Mouse (Mus musculus) inflammation-experienced regulatory T-cells, adult 16 weeks (primary cell): ENCODE data around the gene Zmpste24. TPM values are rescaled to one million over a fixed set of nuclear protein-coding genes. Genes with fewer than 3 reads are reported as not detected.

ENCODE experiments used
- polyA plus RNA-seq: library from polyadenylated mRNA; unstranded; fragments of 100-300 nt; shearing (Covaris generic); gene quantifications from one replicate; pipeline ENCODE4 v1.2.1, GENCODE M21; 2017

Gene Zmpste24
- polyA plus RNA-seq = 67.9 TPM

DNA sequence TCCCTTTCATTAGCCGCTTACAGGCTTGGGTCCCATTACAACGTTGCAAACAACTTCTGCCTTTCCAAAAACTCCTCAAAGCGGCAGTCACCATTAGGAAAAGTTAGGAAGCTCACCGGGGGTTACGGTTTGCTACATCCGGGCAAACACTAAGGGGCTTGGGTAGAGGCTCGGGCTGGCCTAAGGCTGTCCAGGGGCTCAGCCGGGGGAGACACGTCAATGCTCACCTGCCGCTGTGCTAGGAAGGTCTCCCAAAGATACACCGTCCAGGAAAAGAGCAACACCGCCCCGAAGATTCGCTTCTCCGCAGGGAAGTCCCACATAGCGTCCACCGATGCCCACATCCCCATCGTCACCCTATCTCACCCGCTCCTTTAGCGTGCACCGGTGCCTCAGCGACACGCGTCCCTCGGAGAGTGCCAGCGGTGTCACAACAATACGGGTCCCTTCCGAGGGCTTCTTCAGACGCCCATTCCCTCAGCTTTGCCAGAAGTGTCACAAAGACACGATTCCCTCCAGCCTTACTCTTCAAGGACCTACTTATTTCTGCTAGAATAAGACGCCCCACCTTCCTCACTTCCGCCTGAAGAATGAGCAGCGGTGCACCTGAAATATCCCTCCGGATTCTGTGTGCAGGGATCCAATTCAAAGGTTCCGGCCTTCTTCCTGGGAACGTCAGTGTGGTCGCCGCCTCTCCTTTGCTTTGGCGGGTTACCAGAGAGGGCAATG is at the start of gene Zmpste24:
Gene Zmpste24, minus strand, starts transcription at position 592 of the 729 bp plus-strand sequence.

DNA sequence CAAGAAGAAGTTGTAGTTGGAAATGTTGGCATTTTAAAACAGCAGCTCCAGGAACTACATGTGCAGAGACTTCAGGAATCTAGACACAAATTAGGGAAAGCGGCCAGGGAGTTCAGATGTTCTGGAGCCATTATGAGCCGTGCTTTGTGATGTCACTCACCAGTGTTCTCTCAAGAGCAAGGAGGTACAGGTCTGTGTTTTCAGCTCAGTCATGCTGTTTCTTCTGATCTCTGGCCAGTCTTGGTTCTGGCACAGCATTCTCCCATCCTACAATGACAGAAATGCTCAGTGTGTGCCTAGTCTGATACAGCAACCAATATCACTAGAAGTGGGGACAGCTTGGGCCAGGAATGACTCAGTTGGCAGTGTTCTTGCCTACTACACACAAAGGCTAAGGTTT is 11.1 kb upstream of the Zmpste24 start, which contains the start of gene Tmco2:
Gene Tmco2, minus strand, starts transcription at position 101 of the 400 bp plus-strand sequence.

DNA sequence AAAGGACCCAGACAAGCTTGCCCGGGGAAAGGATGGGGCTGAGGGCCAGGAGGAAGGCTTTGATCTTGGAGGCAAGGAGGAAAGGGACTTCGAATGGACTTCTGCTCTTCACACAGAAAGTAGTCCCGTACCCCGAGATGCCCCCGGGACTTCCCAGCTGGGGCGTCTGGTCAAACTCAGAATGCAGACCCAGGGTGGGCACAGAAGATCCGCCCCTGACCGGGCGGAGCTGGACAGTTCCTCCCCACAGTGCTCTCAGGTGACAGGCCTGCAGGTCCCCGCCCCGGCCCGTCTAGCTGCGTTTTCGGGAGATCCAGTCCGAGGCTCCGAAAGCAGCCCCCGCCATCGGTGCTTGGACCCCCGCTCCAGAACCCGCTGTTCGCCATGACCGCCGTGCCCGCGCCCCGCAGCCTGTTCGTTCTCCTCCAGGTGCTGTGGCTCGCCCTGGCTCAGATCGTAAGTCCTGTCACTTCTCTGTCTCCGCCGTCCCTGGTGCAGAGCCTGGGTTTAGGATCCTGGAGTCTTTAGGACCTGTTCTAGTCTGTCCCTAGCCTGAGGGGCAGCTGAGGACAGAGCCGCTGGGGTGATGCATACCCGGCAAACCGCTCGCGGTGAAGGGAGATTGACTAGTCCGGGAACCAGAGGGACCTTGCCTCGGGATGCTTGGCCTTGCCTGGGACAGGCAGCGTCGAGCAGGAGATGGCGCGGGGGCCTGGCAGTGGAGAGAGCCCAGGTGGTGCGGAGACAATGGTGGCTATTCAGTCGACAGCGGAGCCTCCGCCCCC is 58.5 kb downstream of the Zmpste24 start, which contains the start of gene Col9a2:
Gene Col9a2, plus strand, starts transcription at position 55 of the 785 bp plus-strand sequence.

DNA sequence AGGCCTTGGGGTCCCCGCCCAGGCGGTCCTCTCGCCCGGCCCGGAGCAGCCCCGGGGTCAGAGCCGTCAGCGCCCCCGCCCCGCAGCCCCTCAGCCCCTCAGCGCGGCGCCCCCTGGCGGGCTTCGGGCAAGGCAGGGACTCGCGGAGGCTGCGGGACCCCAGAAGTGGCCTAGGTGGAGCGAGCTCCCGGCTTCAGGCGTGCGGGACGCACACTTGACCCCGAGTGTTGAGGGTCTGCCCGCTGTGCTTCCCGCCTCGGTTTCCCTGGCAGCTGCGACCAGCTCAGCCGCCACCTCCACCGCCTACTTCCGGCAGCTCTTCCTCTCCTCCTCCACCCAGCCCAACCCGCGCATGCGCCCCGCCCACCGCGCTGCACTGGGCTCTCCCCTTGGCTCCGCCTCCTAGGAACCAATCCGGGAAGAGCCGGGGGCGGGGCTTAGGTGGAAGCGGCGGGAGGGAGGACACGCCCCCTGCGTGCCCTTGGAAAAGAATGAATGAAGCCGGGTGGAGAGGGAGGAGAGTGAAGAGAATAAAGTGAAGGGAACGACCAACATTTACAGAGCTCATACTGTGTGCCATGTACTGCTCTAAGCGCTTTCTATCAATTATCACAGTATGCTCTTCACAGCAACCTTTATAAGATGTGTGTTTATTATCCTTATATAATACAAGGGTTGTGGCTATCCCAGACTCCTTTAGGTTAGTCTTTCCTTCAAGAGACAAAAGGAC is 80.9 kb downstream of the Zmpste24 start, which contains the start of gene Smap2:
Gene Smap2, minus strand, starts transcription at position 320 of the 730 bp plus-strand sequence.

Other genes starting within 250 kb of the Zmpste24 start
- 1.6 TPM for gene Rims3, start 243.4 kb downstream of the Zmpste24 start, polyA plus RNA-seq
- gene Exo5, start 173.2 kb downstream of the Zmpste24 start, polyA plus RNA-seq = 39.6 TPM
- 2.9 TPM for gene Zfp69, start 146.5 kb downstream of the Zmpste24 start, polyA plus RNA-seq
- gene Smap2, start 81.0 kb downstream of the Zmpste24 start, polyA plus RNA-seq = 29.0 TPM
- gene Col9a2, start 58.9 kb downstream of the Zmpste24 start, polyA plus RNA-seq = not detected
- gene Tmco2, start 11.0 kb upstream of the Zmpste24 start, polyA plus RNA-seq = not detected
- 59.0 TPM for gene Rlf, start 116.8 kb upstream of the Zmpste24 start, polyA plus RNA-seq
- not detected for gene Gm12888, start 226.7 kb upstream of the Zmpste24 start, polyA plus RNA-seq